Mouse (Mus musculus) Patski (cell line): ENCODE measurements around the gene Exd2. TPM values are rescaled to one million over a fixed set of nuclear protein-coding genes. Genes with fewer than 3 reads are reported as not detected.

Experiments
- ATAC-seq: fragments of 100-300 bp; one replicate; pipeline ENCODE4 v1.8.0; 2021
- CTCF ChIA-PET: fragments of 350-600 bp; sonication (Branson Sonifier 250); formaldehyde crosslinking; loops from one replicate; lab custom pipeline; 2022; ENCODE audit warnings: inconsistent platforms; lab: Charles Lee
- POLR2A ChIA-PET: fragments of 350-600 bp; sonication (Branson Sonifier 250); formaldehyde crosslinking; loops from one replicate; lab custom pipeline; 2022; ENCODE audit warnings: antibody characterized with exemption, inconsistent platforms; lab: Charles Lee
- DNase-seq: peaks from one replicate; pipeline ENCODE4 v3.0.0-alpha.2; 2011; ENCODE audit warnings: low read depth, low spot score
- H3K27me3 ChIP-seq: fragments of 371-371 bp; one replicate; pipeline ENCODE4 v1.5.1; 2021
- CTCF ChIP-seq: fragments of 100-300 bp; IDR thresholded peaks from one replicate; pipeline ENCODE4 v1.5.1; 2021
- in situ Hi-C: fragments of 300-500 bp; cut with MboI; formaldehyde crosslinking; loops from 3 replicates; pipeline ENCODE4 v1.11.1; 2018; ENCODE audit warnings: low pct_unique_long_range_greater_than_20kb, mixed read lengths
- polyA plus RNA-seq: library from polyadenylated mRNA; unstranded; gene quantifications from one replicate; pipeline ENCODE4 v1.2.3, GENCODE M21; 2021

Exd2 gene
- polyA plus RNA-seq, 1 experiment from 2014 or later, result 17.1 TPM

GRCm38 (mm10) chr12:80545310-80545709 is 82.4 kb downstream of the Exd2 start:
- ATAC-seq, result no peak
- CTCF ChIA-PET, result no interaction called here
- POLR2A ChIA-PET, result no interaction called here
- H3K27me3 ChIP-seq, result peaks cover 51% of the 10 kb centered on the region
- TF ChIP-seq CTCF, result no peak
- in situ Hi-C loops, result no loop called here
- DNase-seq, result no peak

- H3K27me3 ChIP-seq, result peaks cover 51% of the 10 kb centered on the region
- ChIA-PET POLR2A (no interaction called here), CTCF (no interaction called here)
- DNase-seq, result no peak
- no peak for ATAC-seq
- TF ChIP-seq CTCF, result no peak
- in situ Hi-C loops, result no loop called here
Measured at GRCm38 (mm10) chr12:80549646-80550045, 86.8 kb downstream of the Exd2 start.

Other genes with a start within 250 kb of the Exd2 start
- 279 TPM for gene Actn1, start 202.7 kb upstream of the Exd2 start, polyA plus RNA-seq
- gene Dcaf5, start 26.5 kb upstream of the Exd2 start, polyA plus RNA-seq, result 33.2 TPM
- gene Galnt16, start 55.2 kb downstream of the Exd2 start, polyA plus RNA-seq, result 0.27 TPM
- 30.9 TPM for gene Slc39a9, start 180.8 kb downstream of the Exd2 start, polyA plus RNA-seq
- 183 TPM for gene Erh, start 181.2 kb downstream of the Exd2 start, polyA plus RNA-seq
- not detected for gene Plekhd1, start 229.5 kb downstream of the Exd2 start, polyA plus RNA-seq